Mouse (Mus musculus) spleen, embryonic (tissue): ENCODE measurements around the gene Spam1.

Experiments used
- CTCF ChIA-PET: fragments of 350-600 bp; sonication (Branson Sonifier 250); formaldehyde crosslinking; loops from one replicate; lab custom pipeline; 2022; lab: Charles Lee

The Spam1 gene

GRCm38 (mm10) chr6:24790888-24791287 is at the start of gene Spam1:
TSS of gene Spam1 (plus strand) at chr6:24791188.
- CTCF ChIA-PET = no interaction called here

GRCm38 (mm10) chr6:24748029-24748428 is 43.0 kb upstream of the Spam1 start, which contains the start of gene Hyal4:
TSS of gene Hyal4 (plus strand) at chr6:24748329.
- CTCF ChIA-PET = no interaction called here

GRCm38 (mm10) chr6:24759281-24759680 is 31.7 kb upstream of the Spam1 start:
- CTCF ChIA-PET = no interaction called here

DNA sequence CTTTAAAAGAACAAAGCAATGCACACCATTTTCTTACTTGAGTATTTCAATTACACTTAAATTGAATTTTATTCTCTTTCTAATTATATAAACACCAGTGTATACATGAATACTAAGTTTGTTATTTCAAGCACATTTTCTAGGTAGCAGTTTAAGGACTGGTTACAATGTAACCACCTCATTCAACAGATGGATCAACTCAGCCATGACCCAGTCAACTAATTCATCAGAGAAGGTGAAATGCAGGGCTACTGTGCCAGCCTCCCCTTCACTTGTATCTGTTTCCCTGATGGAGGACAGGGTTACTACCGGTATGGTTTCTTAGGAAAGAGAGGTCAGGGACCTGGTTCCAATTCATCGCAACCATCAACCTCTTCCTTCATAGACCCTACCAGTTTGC is 24.7 kb upstream of the Spam1 start:
- CTCF ChIA-PET = no interaction called here

DNA sequence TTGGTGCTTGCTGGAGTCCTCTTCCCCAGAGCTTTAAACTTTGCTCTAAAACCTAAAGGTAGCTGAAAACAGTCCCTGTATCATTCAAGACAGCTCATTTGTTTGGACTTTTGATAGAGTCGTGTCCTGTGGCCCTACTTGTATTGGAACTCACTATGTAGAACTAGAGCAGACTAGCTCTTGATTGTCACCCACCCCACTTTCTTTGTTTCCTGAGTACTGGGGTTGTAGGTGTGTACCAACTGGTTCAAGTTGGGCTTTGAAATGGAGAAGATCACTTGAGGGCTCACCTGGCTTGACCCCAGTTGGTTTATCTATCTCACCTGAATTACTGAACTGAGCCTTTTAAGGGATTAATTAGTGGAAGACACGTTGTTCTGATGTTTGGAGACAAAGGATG is 11.8 kb upstream of the Spam1 start:
- CTCF ChIA-PET = no interaction called here

GRCm38 (mm10) chr6:24822070-24822469 is 31.1 kb downstream of the Spam1 start:
- CTCF ChIA-PET = no interaction called here
